Mouse (Mus musculus) left cerebral cortex, adult 18-20 months (tissue): ENCODE results near the gene Flt1. TPM values are rescaled to one million over a fixed set of nuclear protein-coding genes. Genes with fewer than 3 reads are reported as not detected.

Experiments used
- DNase-seq, 2 experiments: peaks; one replicate each; pipeline ENCODE4 v3.0.0; 2021 to 2022; ENCODE audit warnings: low spot score in 2 of 2, mixed read lengths in 1 of 2
- total RNA-seq, 2 experiments: library from RNA; stranded (reverse); gene quantifications; 2 replicates each; pipeline ENCODE4 v1.2.3; 2021

Gene Flt1
- total RNA-seq, 2 experiments from 2014 or later: 32.8 to 35.4 TPM

GRCm38 (mm10) chr5:147724945-147725830 lies 623 bp downstream of the Flt1 start:
- peak in 1 of 2 experiments; percentile 12 for DNase-seq

- no peak for DNase-seq
Observed at GRCm38 (mm10) chr5:147724391-147724790, 1.4 kb downstream of the Flt1 start.

- DNase-seq: no peak
Observed at GRCm38 (mm10) chr5:147723811-147724210, 2.0 kb downstream of the Flt1 start.

- no peak for DNase-seq
Observed at GRCm38 (mm10) chr5:147721438-147721837, 4.4 kb downstream of the Flt1 start.

- DNase-seq: no peak
Observed at GRCm38 (mm10) chr5:147718335-147718734, 7.5 kb downstream of the Flt1 start.

GRCm38 (mm10) chr5:147716697-147717217 lies 9.1 kb downstream of the Flt1 start:
- DNase-seq: no peak

GRCm38 (mm10) chr5:147716276-147716675 lies 9.5 kb downstream of the Flt1 start:
- DNase-seq: peak; percentile 18 to 42

- no peak for DNase-seq
Observed at GRCm38 (mm10) chr5:147715391-147715790, 10.4 kb downstream of the Flt1 start.

- no peak for DNase-seq
Observed at GRCm38 (mm10) chr5:147708500-147708899, 17.3 kb downstream of the Flt1 start.

- peak; percentile 12 to 18 for DNase-seq
Observed at GRCm38 (mm10) chr5:147707479-147707878, 18.3 kb downstream of the Flt1 start.

- no peak for DNase-seq
Observed at GRCm38 (mm10) chr5:147704890-147705289, 20.9 kb downstream of the Flt1 start.

- no peak for DNase-seq
Observed at GRCm38 (mm10) chr5:147702423-147702822, 23.4 kb downstream of the Flt1 start.

GRCm38 (mm10) chr5:147701024-147701423 lies 24.8 kb downstream of the Flt1 start:
- no peak for DNase-seq

- no peak for DNase-seq
Observed at GRCm38 (mm10) chr5:147698044-147698443, 27.8 kb downstream of the Flt1 start.

GRCm38 (mm10) chr5:147697165-147697564 lies 28.6 kb downstream of the Flt1 start:
- DNase-seq: no peak

GRCm38 (mm10) chr5:147692622-147693021 lies 33.2 kb downstream of the Flt1 start:
- DNase-seq: no peak

- no peak for DNase-seq
Observed at GRCm38 (mm10) chr5:147683707-147684323, 42.0 kb downstream of the Flt1 start.

- no peak for DNase-seq
Observed at GRCm38 (mm10) chr5:147681224-147681623, 44.6 kb downstream of the Flt1 start.

- no peak for DNase-seq
Observed at GRCm38 (mm10) chr5:147680711-147681110, 45.1 kb downstream of the Flt1 start.

- no peak for DNase-seq
Observed at GRCm38 (mm10) chr5:147679316-147679715, 46.5 kb downstream of the Flt1 start.

- no peak for DNase-seq
Observed at GRCm38 (mm10) chr5:147675791-147676190, 50.0 kb downstream of the Flt1 start.

- peak; percentile 22 to 25 for DNase-seq
Observed at GRCm38 (mm10) chr5:147671765-147672424, 53.9 kb downstream of the Flt1 start.
